8 mouse cellular contexts compared by ENCODE assay signal in genomic region chr6:51172856-51173619, GRCm38 (mm10).
DNase-seq lines count a peak whose midpoint lies in the region; ATAC-seq and TF ChIP-seq lines count a peak whose summit lies in the region.

No protein-coding gene starts in this region.

- H3K27ac ChIP-seq in embryonic facial prominence, embryonic 11.5 days (replicated peaks; ENCODE audit: low read depth, low read length) = peak overlapping the region; percentile 92
- H3K27ac ChIP-seq in kidney, adult 2 months (ENCODE audit: insufficient read depth, low read depth, low read length) = peak overlapping the region; percentile 54; the same call in 1 of the 2 replicates
- peak overlapping the region; percentile 76 for H3K27ac ChIP-seq in lung, postnatal 0 days (ENCODE audit: low read length)

- peak; percentile 18 for DNase-seq in thymus, postnatal 14 days
- DNase-seq in thymus, postnatal 0 days (ENCODE audit: low spot score) = no peak
- peak; percentile 97 for DNase-seq in embryonic facial prominence, embryonic 11.5 days (ENCODE audit: low spot score)
- DNase-seq in heart, adult 9 months (ENCODE audit: low spot score in 2 of 2) = peak; percentile 94 to 95
- peak; percentile 96 for DNase-seq in kidney, adult 2 months
- DNase-seq in lung, postnatal 0 days (ENCODE audit: low spot score) = peak; percentile 97
- peak; percentile 56 for DNase-seq in ovary, postnatal 36 days (ENCODE audit: low spot score)
- no peak for DNase-seq in cerebellum, adult 9-11 months

- TF ChIP-seq CTCF in kidney, adult 2 months (conservative IDR thresholded peaks at IDR 0.05; ENCODE audit: insufficient read depth, insufficient read length, low read depth, low read length) = no peak
- 0 out of 2 replicates have a peak, but pooled peaks have one; percentile 8 for TF ChIP-seq CTCF in lung, postnatal 0 days (IDR thresholded peaks at IDR 0.05)

- no peaks in the 10 kb centered on the region for H3K36me3 ChIP-seq in embryonic facial prominence, embryonic 11.5 days (replicated peaks; ENCODE audit: control insufficient read depth, insufficient read depth, low read depth, low read length)
- H3K36me3 ChIP-seq in kidney, adult 2 months (ENCODE audit: control insufficient read depth, insufficient read depth, low read length) = no peaks in the 10 kb centered on the region
- no peaks in the 10 kb centered on the region for H3K36me3 ChIP-seq in lung, postnatal 0 days (ENCODE audit: insufficient read depth, low read length)

- H3K4me2 ChIP-seq in embryonic facial prominence, embryonic 11.5 days (ENCODE audit: low read depth, low read length) = peak overlapping the region; percentile 37
- H3K4me2 ChIP-seq in lung, postnatal 0 days (replicated peaks; ENCODE audit: low read depth, low read length) = peak overlapping the region; percentile 72

- H3K9ac ChIP-seq in embryonic facial prominence, embryonic 11.5 days (replicated peaks; ENCODE audit: low read length) = peak overlapping the region; percentile 68
- H3K9ac ChIP-seq in lung, postnatal 0 days (replicated peaks; ENCODE audit: low read depth) = 0 out of 2 replicates have a peak overlapping the region, but pooled peaks have one; percentile 41

- WGBS in embryonic facial prominence, embryonic 11.5 days = under 1% methylated on average over 25 of the region's 25 CpGs
- 2% methylated on average over 25 of the region's 25 CpGs for WGBS in kidney, adult 2 months
- 2% methylated on average over 25 of the region's 25 CpGs for WGBS in lung, postnatal 0 days

- TF ChIP-seq POLR2A in kidney, adult 2 months (IDR thresholded peaks at IDR 0.05; ENCODE audit: low read depth, low read length) = no peak

- no peak for TF ChIP-seq EP300 in lung, postnatal 0 days (IDR thresholded peaks at IDR 0.05)

- peaks cover 7% of the 10 kb centered on the region for H3K4me1 ChIP-seq in embryonic facial prominence, embryonic 11.5 days (ENCODE audit: control insufficient read depth, insufficient read depth, low read length)
- H3K4me1 ChIP-seq in kidney, adult 2 months (ENCODE audit: control insufficient read depth, insufficient read depth, low read length) = no peaks in the 10 kb centered on the region; the same call in 1 of the 2 replicates
- peaks cover 3% of the 10 kb centered on the region; the same call in 1 of the 2 replicates for H3K4me1 ChIP-seq in lung, postnatal 0 days (ENCODE audit: insufficient read depth, low read depth, low read length)

- ATAC-seq in embryonic facial prominence, embryonic 11.5 days (replicated peaks; ENCODE audit: insufficient number of reproducible peaks, low FRiP score, low TSS enrichment, low read depth) = peak; percentile 89
- ATAC-seq in lung, postnatal 0 days = peak; percentile 85

- no peaks in the 10 kb centered on the region for H3K9me3 ChIP-seq in embryonic facial prominence, embryonic 11.5 days (replicated peaks; ENCODE audit: control insufficient read depth, low read length)
- no peaks in the 10 kb centered on the region for H3K9me3 ChIP-seq in lung, postnatal 0 days (ENCODE audit: low read length)

- H3K4me3 ChIP-seq in embryonic facial prominence, embryonic 11.5 days (ENCODE audit: low read depth, low read length) = peak overlapping the region; percentile 21
- H3K4me3 ChIP-seq in kidney, adult 2 months (ENCODE audit: insufficient read depth, low read depth, low read length) = peak overlapping the region; percentile 17
- H3K4me3 ChIP-seq in lung, postnatal 0 days (ENCODE audit: low read depth, low read length) = peak overlapping the region; percentile 38

- H3K27me3 ChIP-seq in embryonic facial prominence, embryonic 11.5 days (ENCODE audit: control insufficient read depth, insufficient read depth, low read length) = peaks cover 8% of the 10 kb centered on the region
- H3K27me3 ChIP-seq in kidney, adult 2 months (replicated peaks; ENCODE audit: control insufficient read depth, insufficient read depth, low read length) = peaks cover 14% of the 10 kb centered on the region
- peaks cover 47% of the 10 kb centered on the region for H3K27me3 ChIP-seq in lung, postnatal 0 days (replicated peaks; ENCODE audit: insufficient read depth, low read length)

Comparison
In these comparisons a context has a peak if more than half of its experiments do, and no peak if none do; other contexts are left out.
1. DNase-seq: peak in thymus, postnatal 14 days (single experiment), embryonic facial prominence, embryonic 11.5 days (single experiment), heart, adult 9 months (2 of 2), kidney, adult 2 months (single experiment), lung, postnatal 0 days (single experiment) and ovary, postnatal 36 days (single experiment); none in thymus, postnatal 0 days (single experiment) and cerebellum, adult 9-11 months (single experiment).
2. Peak in every context shown above with its lines, with median percentiles within 50 percentile points of each other: H3K27ac ChIP-seq and H3K4me3 ChIP-seq.